Mouse (Mus musculus) testis, adult 2 months (tissue): ENCODE data around the gene Ap5z1. TPM values are rescaled to one million over a fixed set of nuclear protein-coding genes. Genes with fewer than 3 reads are reported as not detected.

ENCODE experiments used
- H3K27ac ChIP-seq: fragments of 200-500 bp; 2 replicates; pipeline ENCODE4 v1.5.1; 2012; ENCODE audit warnings: low read depth, low read length; ENCODE audit not compliant: control insufficient read depth, insufficient read depth
- H3K27me3 ChIP-seq: fragments of 200-500 bp; 2 replicates; pipeline ENCODE4 v1.6.1; 2012; ENCODE audit warnings: mild to moderate bottlenecking, low read length, moderate library complexity; ENCODE audit not compliant: control insufficient read depth, insufficient read depth
- H3K36me3 ChIP-seq: fragments of 200-500 bp; 2 replicates; pipeline ENCODE4 v1.6.1; 2012; ENCODE audit warnings: mild to moderate bottlenecking, low read length; ENCODE audit not compliant: control insufficient read depth, insufficient read depth
- H3K4me1 ChIP-seq: fragments of 200-500 bp; 2 replicates; pipeline ENCODE4 v1.6.1; 2012; ENCODE audit warnings: low read length; ENCODE audit not compliant: control insufficient read depth, insufficient read depth
- H3K4me3 ChIP-seq: fragments of 200-500 bp; 2 replicates; pipeline ENCODE4 v1.5.1; 2012; ENCODE audit warnings: low read depth, mild to moderate bottlenecking, low read length, moderate library complexity, mixed read lengths; ENCODE audit not compliant: control insufficient read depth
- CTCF ChIP-seq: fragments of 200-500 bp; IDR thresholded peaks from 2 replicates; pipeline ENCODE4 v1.5.1; 2012; ENCODE audit warnings: low read depth, mild to moderate bottlenecking, inconsistent platforms, low read length, moderate library complexity; ENCODE audit not compliant: control insufficient read depth, insufficient read depth, insufficient replicate concordance
- POLR2A ChIP-seq: fragments of 200-500 bp; IDR thresholded peaks from 2 replicates; pipeline ENCODE4 v1.6.1; 2012; ENCODE audit warnings: low read depth, mild to moderate bottlenecking, inconsistent platforms, low read length, moderate library complexity; ENCODE audit not compliant: control insufficient read depth
- polyA plus RNA-seq: library from polyadenylated mRNA; depleted of rRNA; stranded (reverse); fragments of >200 nt; gene quantifications from 2 replicates; pipeline ENCODE4 v1.2.3, GENCODE M21; 2012

Ap5z1 gene
- polyA plus RNA-seq, 1 experiment = 11.7 TPM

DNA sequence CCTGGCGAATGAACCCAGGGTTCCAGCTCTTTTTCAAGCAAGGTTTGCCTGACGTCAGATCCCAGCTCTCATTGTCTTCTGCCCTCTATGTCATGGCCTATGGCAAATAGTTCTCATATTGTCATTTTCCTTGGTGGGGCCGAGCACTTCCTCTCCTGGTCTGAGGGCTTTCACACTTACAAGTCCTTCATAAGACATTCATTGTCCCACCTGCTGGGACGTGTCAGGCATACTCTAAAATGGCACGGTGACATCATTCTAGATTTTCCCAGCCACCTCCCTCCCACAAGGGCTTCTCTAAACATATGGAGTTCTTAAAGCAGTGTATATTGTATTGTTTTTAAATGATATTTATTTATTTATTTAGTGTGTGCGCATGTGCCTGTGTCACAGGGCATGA lies 35.1 kb upstream of the Ap5z1 start:
- Histone ChIP-seq H3K27me3 (no peaks in the 10 kb centered on the region), H3K36me3 (no peaks in the 10 kb centered on the region), H3K4me3 (no peak overlapping the region), H3K27ac (no peak overlapping the region), H3K4me1 (no peaks in the 10 kb centered on the region; the same call in 1 of the 2 replicates)
- no peak for TF ChIP-seq CTCF
- TF ChIP-seq POLR2A = no peak

DNA sequence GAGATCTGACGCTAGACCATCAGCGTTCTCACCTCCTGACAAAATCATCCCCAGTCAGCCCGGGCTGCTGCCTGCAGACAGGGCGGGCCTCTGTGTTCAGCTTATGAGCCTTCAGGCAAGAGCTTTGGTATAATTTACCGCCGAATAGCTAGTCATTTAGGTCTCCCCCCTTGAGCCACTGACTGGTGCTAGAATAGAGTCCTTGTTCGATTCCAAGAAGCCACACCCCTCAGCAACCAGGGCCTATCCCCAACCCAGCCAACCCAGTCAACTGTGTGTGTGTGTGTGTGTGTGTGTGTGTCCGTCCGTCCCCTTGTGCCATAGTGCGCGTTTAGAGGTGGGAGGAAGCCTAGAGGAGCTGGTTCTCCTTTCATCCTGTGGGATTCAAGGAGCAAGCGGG lies 32.7 kb upstream of the Ap5z1 start:
- TF ChIP-seq POLR2A (no peak), CTCF (no peak)
- Histone ChIP-seq H3K27me3 (no peaks in the 10 kb centered on the region), H3K27ac (no peak overlapping the region), H3K4me1 (no peaks in the 10 kb centered on the region; the same call in 1 of the 2 replicates), H3K36me3 (no peaks in the 10 kb centered on the region), H3K4me3 (no peak overlapping the region)

DNA sequence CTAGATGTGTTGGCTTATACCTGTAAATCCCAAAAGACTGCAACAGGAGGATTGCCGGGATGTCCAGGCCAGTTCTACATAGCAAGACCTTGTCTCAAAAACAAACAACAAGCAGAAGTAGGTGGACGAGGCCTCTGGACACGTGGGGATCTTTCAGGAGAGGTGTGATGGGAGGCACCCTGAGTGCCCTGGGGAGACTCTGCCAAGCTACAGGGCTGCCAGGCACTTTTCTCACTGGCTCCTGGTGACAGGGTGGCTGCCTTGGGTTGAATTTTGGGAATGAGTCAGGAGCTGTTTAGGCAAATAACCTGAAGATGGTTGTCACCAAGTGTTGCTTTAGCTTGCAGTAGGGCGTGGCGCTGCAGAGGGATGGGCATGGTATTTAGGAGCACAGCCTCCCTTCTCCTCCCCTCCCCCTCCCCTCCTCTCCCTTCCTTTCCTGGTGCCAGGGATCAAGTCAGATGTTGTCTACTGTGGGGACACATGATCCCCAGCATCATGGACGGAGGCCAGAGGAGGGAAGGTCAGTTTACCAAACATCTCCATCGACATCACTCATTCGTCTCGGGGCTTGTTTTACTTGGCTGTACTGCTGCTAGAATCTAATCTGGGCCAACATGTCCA lies 31.8 kb upstream of the Ap5z1 start:
- no peak for TF ChIP-seq POLR2A
- no peak for TF ChIP-seq CTCF
- Histone ChIP-seq H3K4me3 (no peak overlapping the region), H3K27ac (no peak overlapping the region), H3K36me3 (no peaks in the 10 kb centered on the region), H3K4me1 (no peaks in the 10 kb centered on the region; the same call in 1 of the 2 replicates), H3K27me3 (no peaks in the 10 kb centered on the region)

DNA sequence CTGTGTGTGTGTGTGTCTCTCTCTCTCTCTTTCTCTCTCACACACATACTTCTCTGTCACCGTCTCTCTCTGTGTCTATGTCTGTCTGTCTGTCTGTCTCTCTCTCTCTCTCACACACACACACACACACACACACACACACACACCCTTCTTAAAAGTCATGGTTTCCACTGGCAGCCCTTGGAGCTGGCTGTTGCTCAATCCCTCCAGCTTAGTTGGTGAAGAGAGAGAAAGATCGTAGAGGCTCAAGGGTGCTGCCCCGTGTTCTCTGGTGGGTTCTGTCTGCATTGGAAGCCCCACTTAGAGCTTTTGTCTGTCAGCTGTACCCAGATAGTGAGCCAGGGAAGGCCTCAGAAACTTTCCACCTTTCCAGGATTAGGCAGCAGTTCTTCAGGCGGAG lies 31.0 kb upstream of the Ap5z1 start:
- H3K4me1 ChIP-seq = no peaks in the 10 kb centered on the region
- H3K4me3 ChIP-seq = no peak overlapping the region
- TF ChIP-seq CTCF (no peak), POLR2A (no peak)
- no peak overlapping the region for H3K27ac ChIP-seq
- H3K36me3 ChIP-seq = no peaks in the 10 kb centered on the region
- no peaks in the 10 kb centered on the region for H3K27me3 ChIP-seq

DNA sequence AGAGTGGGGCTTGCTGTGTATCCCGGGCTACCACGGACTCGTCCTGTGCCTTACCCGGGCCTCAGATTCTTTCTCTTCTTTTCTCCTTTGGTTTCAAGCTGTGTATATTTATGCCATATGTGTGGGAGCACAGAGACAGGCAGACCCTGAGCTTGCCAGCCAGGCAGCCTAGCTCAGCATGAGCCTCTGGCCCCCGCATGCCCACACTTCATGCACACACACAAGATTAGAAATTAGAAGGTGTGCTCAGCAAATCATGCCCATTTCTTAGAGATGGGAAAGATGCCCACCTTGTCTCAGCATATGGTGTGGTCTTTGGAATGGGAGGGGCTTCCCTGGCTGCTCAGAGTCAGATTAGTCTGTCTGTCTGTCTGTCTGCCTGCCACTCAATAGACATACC lies 29.7 kb upstream of the Ap5z1 start:
- TF ChIP-seq POLR2A = no peak
- TF ChIP-seq CTCF = no peak
- H3K27me3 ChIP-seq = no peaks in the 10 kb centered on the region
- no peak overlapping the region for H3K27ac ChIP-seq
- H3K4me1 ChIP-seq = peaks cover 3% of the 10 kb centered on the region
- H3K4me3 ChIP-seq = no peak overlapping the region
- H3K36me3 ChIP-seq = no peaks in the 10 kb centered on the region

DNA sequence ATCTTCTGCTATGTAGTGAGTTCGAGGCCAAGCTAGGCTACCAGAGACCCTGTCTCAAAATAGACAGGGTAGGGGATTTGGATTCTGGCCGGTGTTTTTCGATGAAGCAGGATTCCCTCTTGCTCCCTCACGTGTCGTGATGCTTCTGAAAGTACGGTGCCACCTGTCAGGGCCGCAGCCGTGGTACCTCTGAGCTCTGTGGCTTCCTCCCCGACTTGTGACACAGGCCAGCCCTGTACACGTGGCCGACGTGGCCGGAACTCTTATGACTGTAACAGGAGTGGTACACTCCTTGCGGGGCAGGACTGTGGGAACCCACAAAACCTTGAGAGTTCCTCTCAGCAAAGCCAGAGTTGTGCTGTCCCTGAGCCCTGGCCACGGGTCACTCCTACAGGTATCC lies 28.0 kb upstream of the Ap5z1 start:
- no peak overlapping the region for H3K4me3 ChIP-seq
- TF ChIP-seq POLR2A = no peak
- TF ChIP-seq CTCF = no peak
- peaks cover 13% of the 10 kb centered on the region for H3K4me1 ChIP-seq
- H3K27ac ChIP-seq = no peak overlapping the region
- H3K27me3 ChIP-seq = no peaks in the 10 kb centered on the region
- H3K36me3 ChIP-seq = no peaks in the 10 kb centered on the region

DNA sequence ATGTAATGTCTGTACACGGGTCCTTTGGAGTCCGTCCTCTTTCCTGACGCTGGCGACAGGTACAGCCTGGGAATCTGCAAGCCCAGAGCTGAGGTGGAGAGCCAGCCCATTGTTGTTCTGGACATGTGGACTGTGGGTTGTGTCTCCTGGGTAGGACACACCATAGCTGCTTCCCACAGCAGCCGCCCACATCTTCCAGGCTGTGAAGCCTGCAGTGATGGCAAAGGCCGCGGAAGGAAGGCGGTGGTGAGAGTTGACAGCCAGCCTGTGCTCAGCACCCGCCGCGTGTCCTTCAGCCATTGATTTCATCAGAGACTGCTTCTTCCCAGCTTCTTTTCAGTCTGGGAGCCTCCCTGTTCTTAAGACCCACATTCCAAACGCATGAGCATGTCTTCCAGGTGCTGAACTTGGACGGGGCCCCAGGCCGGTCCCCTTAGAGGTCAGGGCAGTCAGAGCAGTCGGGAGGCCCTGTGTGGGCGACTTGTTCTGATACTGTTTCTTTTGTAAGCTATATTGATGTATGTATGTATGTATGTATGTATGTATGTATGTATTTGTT lies 25.3 kb upstream of the Ap5z1 start:
- Histone ChIP-seq H3K27ac (no peak overlapping the region), H3K4me1 (peaks cover 20% of the 10 kb centered on the region), H3K4me3 (no peak overlapping the region), H3K36me3 (no peaks in the 10 kb centered on the region), H3K27me3 (no peaks in the 10 kb centered on the region)
- TF ChIP-seq POLR2A (no peak), CTCF (no peak)

DNA sequence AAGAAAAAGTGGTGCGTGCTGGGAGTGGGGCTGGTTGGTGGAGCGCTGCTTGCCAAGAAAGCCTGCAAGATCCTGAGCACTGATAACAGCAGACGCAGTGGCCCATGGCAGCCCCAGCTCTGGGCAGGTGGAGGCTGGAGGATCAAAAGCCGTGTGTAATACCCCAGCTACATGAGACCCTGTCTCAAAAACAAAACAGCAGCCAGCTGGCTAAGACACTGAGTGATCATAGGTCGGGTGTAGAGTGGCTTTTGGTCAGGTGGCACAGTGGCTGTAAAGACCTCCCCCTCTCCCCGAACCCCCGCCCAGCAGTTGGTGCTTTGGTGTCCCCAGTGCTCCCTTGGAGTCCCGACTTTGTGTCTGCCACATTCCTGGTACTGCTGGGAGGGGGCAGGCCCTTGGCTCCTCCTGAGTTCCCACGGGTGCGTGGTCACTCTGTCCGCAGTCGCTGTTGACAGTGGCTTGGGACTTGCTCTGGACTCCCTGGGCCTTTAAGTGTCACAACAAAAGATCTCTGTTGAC lies 23.8 kb upstream of the Ap5z1 start:
- no peak overlapping the region; the same call in 1 of the 2 replicates for H3K27ac ChIP-seq
- no peaks in the 10 kb centered on the region for H3K27me3 ChIP-seq
- no peaks in the 10 kb centered on the region for H3K36me3 ChIP-seq
- TF ChIP-seq CTCF = no peak
- no peak for TF ChIP-seq POLR2A
- peaks cover 23% of the 10 kb centered on the region for H3K4me1 ChIP-seq
- no peak overlapping the region for H3K4me3 ChIP-seq
